Mouse (Mus musculus) adrenal gland, postnatal 10 days (tissue): ENCODE measurements around the gene F3. TPM values are rescaled to one million over a fixed set of nuclear protein-coding genes. Genes with fewer than 3 reads are reported as not detected.

Experiments
- DNase-seq: peaks from one replicate; pipeline ENCODE4 v3.0.0; 2021; ENCODE audit warnings: mixed read lengths
- long read RNA-seq, 2 experiments: library from polyadenylated mRNA; stranded (forward); transcript quantifications; one replicate each; pipeline ENCODE4 v2.0.0; 2021
- total RNA-seq, 2 experiments: library from RNA; stranded (reverse); gene quantifications; 2 replicates each; pipeline ENCODE4 v1.2.3; 2021

Gene F3
- total RNA-seq, result 10 to 100 TPM; 20.6 to 23.0 TPM
- long read RNA-seq, experiment 1, transcript F3-201 (6 exons, 1,872 nt), result major isoform, 23 of 32 reads
- long read RNA-seq, experiment 1, partial matches to known transcripts, result 5 of 32 reads
- long read RNA-seq, experiment 1, other reads (novel, unspliced or antisense), result 4 of 32 reads
- long read RNA-seq, experiment 2, transcript F3-201 (6 exons, 1,872 nt), result major isoform, 12 of 14 reads
- long read RNA-seq, experiment 2, partial matches to known transcripts, result 1 of 14 reads
- long read RNA-seq, experiment 2, other reads (novel, unspliced or antisense), result 1 of 14 reads

GRCm38 (mm10) chr3:121722971-121723844, at the start of gene F3:
Gene F3, plus strand, starts transcription at chr3:121723537.
- peak; percentile 87 for DNase-seq

GRCm38 (mm10) chr3:121678935-121679334, 44.4 kb upstream of the F3 start:
- DNase-seq, result no peak

DNA sequence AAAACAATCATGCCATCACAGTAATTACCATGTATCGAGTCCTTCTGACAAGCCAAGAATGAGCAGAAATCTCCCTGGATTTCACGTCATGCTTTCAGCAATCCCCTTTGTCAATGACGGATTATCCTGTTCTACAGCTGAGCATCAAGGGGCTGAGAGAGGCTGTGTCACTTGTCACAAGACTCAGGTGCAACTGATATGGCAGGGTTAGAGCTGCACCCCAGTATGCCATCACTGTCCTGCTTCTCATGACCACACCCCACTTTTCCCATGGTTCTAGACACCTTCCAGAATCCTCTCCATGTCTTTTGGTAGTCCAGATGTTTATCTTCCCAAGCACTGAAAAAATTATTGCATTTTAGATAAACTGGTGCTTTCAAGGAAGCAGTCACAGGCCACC, 43.9 kb upstream of the F3 start:
- DNase-seq, result no peak

GRCm38 (mm10) chr3:121680187-121680586, 43.1 kb upstream of the F3 start:
- no peak for DNase-seq

DNA sequence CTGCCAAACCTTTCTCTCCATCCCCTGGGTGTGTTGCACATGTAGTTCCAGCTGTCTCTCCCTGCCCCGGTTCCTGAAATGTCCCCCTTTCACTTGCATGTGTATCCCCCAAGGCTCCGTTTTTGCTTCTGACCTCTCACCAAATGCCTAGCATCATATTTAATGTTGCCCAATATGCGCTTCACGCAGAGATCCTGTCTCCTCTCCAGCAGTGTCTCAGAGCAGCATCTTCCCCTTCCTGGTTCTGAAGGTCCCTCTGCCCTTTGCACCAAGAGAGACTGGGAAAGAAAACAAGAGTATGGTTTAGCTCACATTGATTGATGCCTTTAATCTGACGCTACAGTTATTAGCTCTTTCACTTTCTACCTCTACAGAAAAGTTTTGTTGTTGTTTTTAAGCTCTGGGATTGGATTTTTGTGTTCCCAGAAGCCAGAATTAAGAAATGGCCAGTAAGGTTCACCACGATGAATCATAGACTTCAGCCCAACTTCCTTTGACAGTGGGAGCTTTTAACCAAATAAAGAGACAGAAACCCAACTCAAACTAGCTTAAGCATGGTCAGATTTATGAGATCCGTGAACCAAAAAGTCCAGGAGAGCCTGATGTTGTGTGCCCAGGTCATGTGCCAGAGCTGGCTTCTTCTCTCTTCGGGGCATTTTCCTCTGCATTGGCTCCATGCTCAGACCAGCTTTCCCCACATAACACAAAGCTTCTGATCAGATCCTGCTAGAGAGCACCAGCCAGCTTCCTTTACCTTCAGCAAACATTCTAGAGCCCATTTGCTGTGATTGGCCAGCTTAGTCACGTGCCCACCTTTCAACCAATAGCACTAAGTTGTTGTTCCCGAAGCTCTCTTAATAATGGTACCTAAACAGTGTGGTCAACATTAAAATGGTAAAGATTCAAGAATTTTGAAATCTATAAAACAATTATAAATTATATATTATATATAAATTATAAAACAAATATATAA, 40.6 kb upstream of the F3 start:
- DNase-seq, result no peak

DNA sequence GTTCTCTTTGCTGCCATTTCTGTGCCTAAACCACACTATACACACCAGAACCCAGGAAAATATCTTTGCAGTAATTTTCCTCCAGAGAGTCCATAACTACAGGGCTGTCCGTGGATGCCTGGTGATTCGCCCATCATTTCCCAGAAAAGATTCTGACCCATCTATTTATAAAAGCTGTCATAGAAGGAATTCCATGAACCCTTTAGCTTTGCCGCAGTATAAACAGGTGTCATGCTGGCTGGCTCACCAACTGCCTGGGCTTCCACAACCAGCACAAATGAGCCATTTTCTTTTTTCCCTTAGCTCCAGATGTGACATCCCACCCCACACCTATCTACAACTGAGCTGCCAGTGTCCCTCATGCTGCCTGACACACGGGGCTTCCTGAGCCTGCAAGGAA, 38.8 kb upstream of the F3 start:
- no peak for DNase-seq

- no peak for DNase-seq
These were observed 38.4 kb upstream of the F3 start for GRCm38 (mm10) chr3:121684963-121685362.

- no peak for DNase-seq
These were observed 37.4 kb upstream of the F3 start for GRCm38 (mm10) chr3:121685985-121686384.

DNA sequence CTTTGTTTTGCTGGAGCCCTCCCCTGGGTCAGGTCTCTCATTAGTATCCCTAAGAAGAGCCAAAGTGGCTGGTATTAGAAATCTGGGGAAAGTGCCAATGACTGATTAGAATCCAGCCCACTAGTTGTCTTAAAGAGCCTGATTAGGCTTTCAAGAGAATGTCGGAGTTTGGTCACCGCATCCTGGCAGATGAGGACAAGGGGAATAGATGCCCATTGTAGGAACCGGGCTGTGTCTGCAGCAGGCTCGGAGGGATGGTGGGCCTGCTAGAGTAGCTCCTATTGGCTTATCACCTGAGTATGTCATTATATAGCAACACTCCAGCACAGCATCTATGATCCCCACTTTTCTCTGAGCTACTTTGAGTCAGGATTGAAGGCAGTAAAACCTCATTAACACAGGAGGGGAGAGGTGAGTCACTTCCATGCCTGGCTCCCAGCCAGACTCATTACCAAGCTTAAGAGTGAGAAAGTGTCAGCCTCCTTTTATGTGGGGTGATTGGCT, 36.9 kb upstream of the F3 start:
- no peak for DNase-seq

- no peak for DNase-seq
These were observed 35.6 kb upstream of the F3 start for GRCm38 (mm10) chr3:121687741-121688140.

- DNase-seq, result no peak
These were observed 34.3 kb upstream of the F3 start for GRCm38 (mm10) chr3:121689029-121689428.

DNA sequence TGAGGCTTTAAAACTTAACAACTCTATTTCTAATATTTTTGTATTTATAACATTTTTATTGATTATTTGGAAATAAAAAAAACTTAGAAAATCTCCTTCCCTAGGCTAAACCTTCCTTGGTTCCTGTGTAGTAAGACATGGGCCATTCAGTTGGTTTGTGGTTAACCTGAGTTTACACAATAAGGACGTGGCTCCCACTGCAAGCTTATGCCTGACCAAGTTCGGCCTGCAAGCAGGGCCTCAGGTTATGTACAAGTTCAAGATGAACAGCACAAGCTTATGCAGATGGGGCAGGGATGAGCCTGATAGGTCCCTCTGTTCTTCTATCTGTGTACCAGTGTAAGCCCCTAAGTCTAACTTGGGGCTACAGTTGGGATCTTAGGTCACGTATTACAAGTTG, 33.6 kb upstream of the F3 start:
- no peak for DNase-seq

GRCm38 (mm10) chr3:121693001-121693730, 30.2 kb upstream of the F3 start:
- DNase-seq, result peak; percentile 39

DNA sequence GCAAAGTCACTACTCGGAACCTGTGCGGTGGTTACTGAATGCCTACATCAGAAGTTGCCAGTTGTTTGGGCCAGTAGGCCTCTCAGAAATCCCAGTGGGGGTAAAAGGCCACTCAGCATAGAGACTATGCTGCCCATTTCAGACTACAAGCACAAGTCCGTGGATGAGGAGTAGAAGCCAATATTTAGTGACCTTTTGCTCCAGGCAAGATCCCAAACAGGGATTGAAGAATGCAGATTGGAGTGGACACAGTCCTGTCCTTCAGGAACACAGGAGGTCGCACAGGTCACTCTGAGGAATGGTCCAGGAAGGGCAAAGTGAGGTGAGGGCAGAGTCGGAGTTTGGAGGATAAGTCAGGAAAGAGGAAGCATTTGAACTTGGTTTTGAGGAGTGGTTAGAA, 29.6 kb upstream of the F3 start:
- DNase-seq, result peak; percentile 41

DNA sequence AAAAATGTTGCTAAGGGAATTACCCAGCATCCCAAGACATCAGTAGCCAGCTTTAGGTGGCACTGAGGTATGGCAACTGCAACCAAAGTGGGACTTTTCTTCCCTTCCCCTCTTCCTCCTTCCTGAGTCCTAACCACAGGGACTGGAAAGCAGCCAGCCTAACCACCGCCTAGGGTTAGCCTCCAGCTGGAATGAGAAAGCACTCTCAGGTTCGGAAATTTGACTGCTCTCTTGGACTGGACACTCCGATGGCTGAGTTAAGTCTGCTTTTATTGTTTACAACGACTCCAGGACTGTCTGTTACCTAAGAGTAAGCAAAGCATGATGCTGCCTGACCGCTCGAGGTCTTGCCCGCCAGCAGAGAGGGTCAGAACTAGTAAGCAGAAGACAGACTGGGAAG, 26.2 kb upstream of the F3 start:
- no peak for DNase-seq

GRCm38 (mm10) chr3:121699401-121699800, 23.9 kb upstream of the F3 start:
- DNase-seq, result no peak

DNA sequence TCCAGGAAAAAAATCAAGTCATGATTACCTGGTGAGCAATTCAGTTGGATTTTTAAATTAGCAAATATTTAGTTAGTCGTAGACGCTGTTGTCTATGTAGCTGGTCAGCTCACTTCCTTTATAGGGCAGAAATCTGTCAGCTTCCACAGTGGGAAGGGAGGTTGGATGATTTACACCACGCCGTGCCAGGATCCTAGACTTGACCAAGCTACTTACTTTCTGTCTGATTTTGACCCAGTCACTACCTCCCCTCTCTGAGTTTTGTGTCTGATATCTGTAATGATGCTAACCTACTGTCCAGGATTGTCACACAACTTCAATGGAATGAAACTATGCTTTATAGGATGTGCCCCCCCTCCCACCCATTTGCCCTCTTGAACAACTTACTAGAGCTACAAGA, 23.5 kb upstream of the F3 start:
- DNase-seq, result no peak

DNA sequence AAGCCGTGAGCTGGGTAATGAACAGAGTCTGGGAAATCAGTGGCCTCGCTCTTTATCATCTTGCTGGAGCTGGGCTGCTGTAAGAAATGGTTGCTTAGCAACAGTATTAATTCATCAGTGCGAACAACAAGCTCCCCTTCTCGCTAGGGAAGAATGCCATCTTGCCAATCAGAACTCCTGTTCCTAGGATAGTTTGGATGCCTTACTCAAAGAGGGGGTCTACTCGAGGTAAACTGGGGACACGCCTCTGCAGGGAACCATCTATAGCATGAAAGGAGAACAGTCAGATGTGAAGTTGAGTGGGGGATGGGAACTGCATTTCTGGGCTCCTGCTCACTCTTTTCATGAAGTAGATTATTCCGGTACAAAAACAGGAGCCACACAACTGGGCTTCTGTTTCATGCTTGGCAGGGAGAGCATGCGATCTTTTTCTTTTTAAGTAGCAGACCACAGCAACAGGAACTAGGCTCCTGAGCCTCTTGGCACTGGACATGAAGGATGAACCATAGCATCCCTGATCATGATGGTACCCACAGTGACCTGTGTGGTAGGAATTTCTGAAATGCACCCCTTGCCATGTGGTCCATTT, 22.9 kb upstream of the F3 start:
- no peak for DNase-seq

- DNase-seq, result no peak
These were observed 20.0 kb upstream of the F3 start for GRCm38 (mm10) chr3:121703155-121703879.

DNA sequence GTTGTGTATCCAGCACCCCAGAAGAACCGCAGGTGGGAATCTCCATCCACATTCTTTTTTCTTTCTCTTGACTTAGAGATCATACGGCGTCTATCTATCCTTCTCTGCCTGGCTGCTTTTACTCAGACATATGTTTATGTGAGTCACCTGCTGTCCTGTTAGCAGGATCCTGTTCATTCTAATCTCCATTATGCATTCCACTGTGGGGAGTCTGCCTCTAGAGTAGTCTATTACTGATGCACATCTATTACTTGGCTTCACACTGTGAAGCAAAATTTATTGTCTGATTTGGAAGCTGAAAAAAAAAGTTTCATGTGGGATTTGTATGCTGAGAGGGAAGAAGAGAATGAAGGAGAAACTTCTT, 19.5 kb upstream of the F3 start:
- no peak for DNase-seq

DNA sequence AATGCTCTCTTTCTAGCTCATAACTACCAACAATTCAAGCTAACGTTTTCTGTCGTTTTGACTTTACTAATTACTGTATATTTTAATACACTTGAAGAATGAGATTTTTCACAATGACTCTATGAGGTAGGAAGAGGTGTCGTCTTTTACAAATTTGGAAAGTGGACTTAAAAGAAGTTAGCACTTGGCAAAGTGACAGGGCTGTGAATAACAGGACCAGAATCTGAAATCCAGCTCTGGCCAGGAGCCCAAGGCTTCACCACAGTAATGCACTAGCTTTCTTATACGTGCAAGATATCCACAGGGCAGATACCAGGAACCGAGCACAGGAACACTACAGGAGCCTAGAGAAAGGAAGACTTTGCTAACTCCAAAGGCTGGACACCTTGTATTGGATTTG, 17.2 kb upstream of the F3 start:
- DNase-seq, result peak; percentile 65
